8 mouse cellular contexts compared by ENCODE assay signal in the genomic region with DNA sequence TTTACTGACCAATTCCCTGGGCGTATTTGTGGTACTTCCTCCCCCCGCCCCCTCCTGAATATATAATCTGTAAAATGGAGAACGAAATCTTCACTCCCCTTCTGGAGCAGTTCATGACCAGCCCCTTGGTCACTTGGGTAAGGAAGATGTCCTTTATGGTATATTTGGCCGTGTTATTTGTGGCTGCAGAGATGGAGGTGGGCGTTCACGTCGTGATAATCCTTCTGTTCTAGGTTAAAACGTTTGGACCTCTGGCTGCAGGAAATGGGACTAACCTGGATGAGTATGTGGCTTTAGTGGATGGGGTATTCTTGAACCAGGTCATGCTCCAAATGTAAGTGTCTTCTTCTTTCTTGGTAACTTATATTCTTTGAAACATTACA. TPM values are rescaled to one million over a fixed set of nuclear protein-coding genes. Genes with fewer than 3 reads are reported as not detected.
A peak's percentile ranks its signal among the peaks of the same experiment; 100 is the strongest.
DNase-seq lines count a peak whose midpoint lies in the region; ATAC-seq and TF ChIP-seq lines count a peak whose summit lies in the region.

No protein-coding gene starts in this region.

- no peak for DNase-seq in heart, embryonic 10.5 days (ENCODE audit: low spot score)
- no peak for DNase-seq in heart, adult 11 months
- DNase-seq in limb, embryonic 10.5 days (ENCODE audit: low spot score): no peak
- DNase-seq in spleen, postnatal 36 days (ENCODE audit: low spot score in 2 of 2): no peak
- no peak for DNase-seq in lung, adult 18-20 months

- peaks cover 11% of the 10 kb centered on the region for H3K4me1 ChIP-seq in heart, embryonic 10.5 days
- peaks cover 10% of the 10 kb centered on the region for H3K4me1 ChIP-seq in E14TG2a.4 (replicated peaks; ENCODE audit: low read depth, low read length)
- H3K4me1 ChIP-seq in embryonic fibroblast, embryonic 13.5 days (ENCODE audit: control insufficient read depth, insufficient read depth, low read length): no peaks in the 10 kb centered on the region
- H3K4me1 ChIP-seq in limb, embryonic 10.5 days: peaks cover 6% of the 10 kb centered on the region
- 0 out of 2 replicates have a peak, but pooled peaks cover 11% of the 10 kb centered on the region for H3K4me1 ChIP-seq in neural tube, embryonic 12.5 days

- no peaks in the 10 kb centered on the region for H3K27me3 ChIP-seq in heart, embryonic 10.5 days (ENCODE audit: insufficient read depth, poor library complexity, severe bottlenecking)
- H3K27me3 ChIP-seq in E14TG2a.4 (ENCODE audit: insufficient read depth, low read length): peaks cover 3% of the 10 kb centered on the region; the same call in 1 of the 2 replicates
- no peaks in the 10 kb centered on the region for H3K27me3 ChIP-seq in limb, embryonic 10.5 days (ENCODE audit: low read depth, poor library complexity, severe bottlenecking)
- no peaks in the 10 kb centered on the region for H3K27me3 ChIP-seq in neural tube, embryonic 12.5 days (replicated peaks)

- H3K4me2 ChIP-seq in neural tube, embryonic 12.5 days (replicated peaks): peak overlapping the region; percentile 64

- ATAC-seq in neural tube, embryonic 12.5 days (ENCODE audit: low FRiP score, low read depth): peak; percentile 38

- no peak for TF ChIP-seq CTCF in E14TG2a.4 (conservative IDR thresholded peaks at IDR 0.05; ENCODE audit: low read length)
- TF ChIP-seq CTCF in embryonic fibroblast, embryonic 13.5 days (IDR thresholded peaks at IDR 0.05; ENCODE audit: borderline replicate concordance, insufficient read depth, low read length): no peak

- TF ChIP-seq POLR2A in embryonic fibroblast, embryonic 13.5 days (IDR thresholded peaks at IDR 0.05; ENCODE audit: low read depth, low read length): peak; percentile 32

- peaks cover 6% of the 10 kb centered on the region for H3K36me3 ChIP-seq in heart, embryonic 10.5 days
- peaks cover 3% of the 10 kb centered on the region; the same call in 1 of the 2 replicates for H3K36me3 ChIP-seq in E14TG2a.4 (ENCODE audit: insufficient read depth, low read length)
- H3K36me3 ChIP-seq in limb, embryonic 10.5 days: peaks cover 11% of the 10 kb centered on the region
- H3K36me3 ChIP-seq in neural tube, embryonic 12.5 days: peaks cover 6% of the 10 kb centered on the region; the same call in 1 of the 2 replicates

- under 1% methylated on average over 8 of the region's 8 CpGs for WGBS in heart, embryonic 10.5 days
- WGBS in limb, embryonic 10.5 days: 0% methylated on average over 8 of the region's 8 CpGs
- WGBS in neural tube, embryonic 12.5 days: 0% methylated on average over 8 of the region's 8 CpGs

- H3K9ac ChIP-seq in neural tube, embryonic 12.5 days: peak overlapping the region; percentile 98

- H3K9me3 ChIP-seq in heart, embryonic 10.5 days: no peaks in the 10 kb centered on the region
- no peaks in the 10 kb centered on the region for H3K9me3 ChIP-seq in E14TG2a.4 (ENCODE audit: low read length)
- no peaks in the 10 kb centered on the region for H3K9me3 ChIP-seq in limb, embryonic 10.5 days (replicated peaks)
- H3K9me3 ChIP-seq in neural tube, embryonic 12.5 days: no peaks in the 10 kb centered on the region

- H3K4me3 ChIP-seq in heart, embryonic 10.5 days: peak overlapping the region; percentile 86
- peak overlapping the region; percentile 99 for H3K4me3 ChIP-seq in E14TG2a.4 (replicated peaks; ENCODE audit: low read length)
- peak overlapping the region; percentile 100 for H3K4me3 ChIP-seq in embryonic fibroblast, embryonic 13.5 days (ENCODE audit: insufficient read depth, low read length)
- peak overlapping the region; percentile 75 for H3K4me3 ChIP-seq in limb, embryonic 10.5 days
- H3K4me3 ChIP-seq in neural tube, embryonic 12.5 days: peak overlapping the region; percentile 92

- peak overlapping the region; percentile 97 for H3K27ac ChIP-seq in heart, embryonic 10.5 days
- no peak overlapping the region for H3K27ac ChIP-seq in embryonic fibroblast, embryonic 13.5 days (ENCODE audit: insufficient read depth, low read length)
- peak overlapping the region; percentile 97 for H3K27ac ChIP-seq in limb, embryonic 10.5 days
- H3K27ac ChIP-seq in neural tube, embryonic 12.5 days: peak overlapping the region; percentile 98

RNA-seq across cellular contexts. Expression of gene Ccdc88a, which starts 0.8 kb away (rescaled TPM):
- 25.6 and 32.3 TPM in 2 replicates for polyA plus RNA-seq in heart, embryonic 10.5 days (2016; fragmentation: Nextera tagmentation; extraction: Ambion mirVana)
- 40.3 and 41.7 TPM in 2 replicates for polyA plus RNA-seq in embryonic fibroblast, embryonic 13.5 days (2011; ENCODE audit: insufficient read length, low read depth, missing spikeins)
- polyA plus RNA-seq in limb, embryonic 10.5 days (2016; fragmentation: Nextera tagmentation; extraction: Ambion mirVana): 29.4 and 36.4 TPM in 2 replicates
- 76.8 and 81.6 TPM in 2 replicates for polyA plus RNA-seq in neural tube, embryonic 12.5 days (2016; fragmentation: Nextera tagmentation; extraction: Ambion mirVana)
